Mouse (Mus musculus) megakaryocyte progenitor cell, adult 5-6 weeks (primary cell): ENCODE data around the gene Sys1. TPM values are rescaled to one million over a fixed set of nuclear protein-coding genes. Genes with fewer than 3 reads are reported as not detected.
A peak's percentile ranks its signal among the peaks of the same experiment; 100 is the strongest.

ENCODE experiments used
- ATAC-seq: replicated peaks from 2 replicates; pipeline ENCODE4 v1.8.0; 2016; ENCODE audit warnings: mild to moderate bottlenecking, moderate TSS enrichment, inconsistent platforms; ENCODE audit not compliant: poor library complexity
- total RNA-seq, 2 experiments: library from RNA; stranded (forward) in 1 of 2; stranded (reverse) in 1 of 2; fragments of 157-497, 149-512 nt in 1 of 2; fragments of 200-1000 nt in 1 of 2; gene quantifications; 2 replicates each; pipeline versions ENCODE4 v1.2.3 to v1.2.4; 2015 to 2017

The Sys1 gene
- total RNA-seq, 2 experiments from 2014 or later: 20.0 to 39.1 TPM

DNA sequence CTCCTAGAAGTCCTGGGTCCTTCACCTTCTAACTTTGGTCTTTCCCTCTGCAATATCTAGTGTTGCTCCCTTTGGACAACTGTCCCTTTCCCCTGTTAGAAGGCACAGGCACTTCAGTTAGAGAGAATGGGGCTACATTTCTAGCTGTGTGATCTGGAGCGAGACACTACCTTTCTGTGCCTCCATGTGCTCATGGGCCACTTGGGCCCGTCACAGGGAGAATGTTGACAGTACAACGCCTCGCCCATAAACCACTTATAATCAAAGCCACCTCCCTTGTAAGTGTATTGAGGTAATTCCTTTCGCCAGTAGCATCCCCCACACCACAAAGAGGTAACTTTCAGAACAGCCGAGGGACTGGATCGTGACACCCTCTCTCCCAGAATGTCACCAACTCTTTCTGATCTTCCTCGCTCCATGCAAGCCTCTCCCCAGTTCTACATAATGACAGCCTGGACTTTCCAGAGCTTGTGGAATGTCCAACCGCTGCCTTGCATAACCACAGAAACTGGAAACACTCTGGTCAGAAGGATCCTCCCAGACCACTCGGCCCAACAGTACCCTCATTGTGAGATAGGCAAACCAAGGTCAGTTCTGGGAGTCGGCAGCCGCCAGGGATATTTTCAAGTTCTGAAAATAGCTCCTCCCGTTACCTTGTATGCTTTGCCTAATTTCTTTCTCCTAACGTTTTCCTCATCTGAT is 7.3 kb upstream of the Sys1 start:
- no peak for ATAC-seq

DNA sequence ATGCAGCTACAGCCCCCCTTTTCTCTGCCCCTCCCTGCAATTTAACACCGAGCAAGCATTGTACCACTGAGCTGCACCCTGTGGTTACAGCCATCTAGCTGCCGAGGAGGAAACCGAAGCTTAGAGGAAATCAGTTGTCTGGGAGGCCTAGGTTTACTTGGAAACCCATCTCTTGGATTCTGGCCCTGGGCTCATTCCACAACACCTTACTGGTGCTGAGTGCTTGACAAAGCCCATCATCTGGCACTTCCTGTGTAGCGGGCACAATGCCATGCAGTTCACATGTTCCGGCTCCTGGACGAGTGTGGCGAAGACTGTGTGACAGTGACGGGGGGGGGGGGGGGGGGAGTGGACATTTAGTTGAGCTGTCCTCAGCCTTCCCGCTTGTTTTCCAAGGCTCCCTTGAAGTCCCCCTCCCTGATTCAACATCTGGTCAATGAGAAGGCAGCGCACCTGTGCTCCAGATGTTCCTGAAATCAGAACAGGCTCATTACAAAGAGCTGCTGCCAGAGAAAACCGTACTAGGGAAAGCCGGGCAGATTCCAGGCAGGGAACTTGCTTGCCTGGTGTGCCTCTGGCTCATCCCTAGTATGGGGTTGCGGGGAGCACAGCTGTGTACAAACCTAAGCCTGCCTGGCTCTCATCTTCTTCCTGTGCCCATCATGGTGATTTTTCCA is 4.6 kb upstream of the Sys1 start:
- ATAC-seq: no peak

DNA sequence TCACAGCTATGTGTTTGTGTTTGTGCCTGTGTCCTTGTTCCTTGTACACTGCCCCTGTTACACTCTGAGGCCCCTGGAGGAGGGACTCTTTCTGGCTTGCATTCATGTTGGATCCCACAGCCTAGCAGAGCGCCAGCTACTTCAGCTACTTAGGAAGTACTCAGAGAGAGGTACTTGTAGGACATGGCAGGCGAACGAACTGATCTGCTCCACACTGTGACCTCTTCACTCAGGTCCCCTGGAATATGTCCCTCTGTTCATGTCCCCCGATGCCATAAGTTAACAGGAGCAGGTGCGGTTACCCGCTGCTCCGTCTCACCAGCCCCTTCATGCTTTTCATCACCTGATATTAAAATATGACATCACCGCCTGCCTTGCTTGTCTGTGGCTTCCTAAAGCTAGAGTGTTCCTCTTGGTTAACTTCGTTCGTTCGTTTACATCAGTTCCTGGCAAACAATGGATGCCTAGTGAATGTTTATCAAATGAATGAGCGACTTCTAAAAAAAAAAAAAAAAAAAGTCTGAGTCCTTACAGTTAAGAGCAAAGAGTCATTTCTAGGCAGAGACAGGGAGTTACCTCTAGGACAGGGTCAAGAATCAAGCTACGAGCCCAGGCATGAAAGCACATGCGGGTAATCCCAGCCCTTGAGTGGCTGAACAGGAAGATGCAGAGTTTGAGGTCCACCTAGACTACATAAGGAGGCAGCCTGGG is 3.6 kb upstream of the Sys1 start:
- no peak for ATAC-seq

DNA sequence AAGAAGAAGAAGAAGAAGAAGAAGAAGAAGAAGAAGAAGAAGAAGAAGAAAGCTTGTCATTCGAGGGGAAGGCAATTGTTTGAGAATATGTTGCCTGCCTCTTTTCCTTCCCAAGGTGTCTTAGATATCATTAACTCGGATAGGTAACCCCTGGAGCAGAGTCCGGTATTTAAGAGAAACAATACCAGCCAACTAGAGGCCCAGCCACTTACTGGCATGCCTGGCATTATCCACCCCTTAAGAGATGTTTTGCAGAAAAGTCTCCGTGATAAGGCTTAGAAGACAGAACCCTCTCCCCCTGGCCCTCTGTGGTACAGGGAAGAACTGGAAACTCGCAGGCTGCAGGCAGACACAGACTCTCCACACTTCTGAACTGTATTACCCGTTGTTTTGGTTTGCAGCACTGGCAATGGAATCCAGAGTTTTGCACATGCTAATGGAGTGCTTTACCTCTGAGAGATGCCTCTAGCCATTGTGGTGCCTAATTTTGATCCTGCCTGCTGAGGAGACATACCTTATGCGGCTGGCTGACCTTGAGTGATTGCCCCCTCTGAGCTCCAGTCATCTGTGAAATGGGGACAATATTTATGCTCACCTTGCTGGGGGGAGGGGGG is 2.8 kb upstream of the Sys1 start:
- ATAC-seq: no peak

DNA sequence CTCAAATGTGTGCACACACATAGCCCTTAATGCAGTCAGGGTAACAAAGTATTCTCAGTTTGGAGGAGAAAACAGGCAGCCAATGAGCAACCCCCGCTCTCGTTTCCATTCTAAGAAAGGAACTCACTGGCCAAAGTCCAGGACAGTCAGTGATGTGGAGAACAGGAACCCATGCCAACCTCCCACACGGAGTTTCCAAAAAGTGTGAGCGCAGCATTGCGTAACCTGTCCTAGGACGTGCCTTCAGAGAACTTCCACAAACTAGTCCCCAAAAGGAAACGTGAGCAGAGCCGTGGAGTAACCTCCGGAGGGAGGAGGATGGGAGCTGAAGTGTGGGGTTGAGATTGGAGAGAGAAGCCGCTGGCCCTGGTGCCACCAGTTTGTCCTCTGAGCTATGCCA is 1.9 kb upstream of the Sys1 start:
- peak; percentile 78 for ATAC-seq

DNA sequence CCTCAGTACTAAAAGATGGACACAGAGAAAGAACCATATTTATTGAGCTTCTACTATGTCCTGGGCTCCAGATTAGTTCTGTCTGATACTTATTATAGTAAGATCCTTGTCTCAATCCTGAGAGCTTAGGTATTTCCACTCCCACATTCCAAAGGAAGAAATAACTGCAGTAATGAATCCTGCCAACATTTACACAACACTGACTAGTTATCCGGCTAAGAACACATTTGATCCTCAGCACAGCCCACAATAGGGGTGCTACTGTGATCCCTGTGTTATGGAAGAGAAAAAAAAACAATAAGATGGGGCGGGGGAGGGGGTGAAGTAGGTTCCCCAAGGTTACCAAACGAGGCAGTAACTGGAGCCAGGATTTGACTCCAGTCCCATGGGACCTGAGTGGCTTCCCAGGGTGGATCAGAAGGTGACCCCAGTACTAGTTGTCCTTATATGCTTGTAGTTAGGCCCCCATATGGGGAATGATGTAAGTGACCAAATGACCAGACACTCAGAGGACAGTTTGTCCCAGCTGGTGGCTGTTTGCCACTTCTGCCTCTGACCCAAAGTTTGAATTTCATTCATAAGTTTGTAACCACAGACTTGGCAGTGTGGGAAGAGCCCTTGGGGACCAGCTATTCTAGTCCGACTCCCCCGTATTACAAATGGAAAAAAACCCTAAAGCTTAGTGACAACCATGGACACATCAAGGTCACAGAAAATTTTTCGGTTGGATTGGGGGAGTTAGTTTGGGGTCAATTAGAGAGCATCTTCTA is 1.2 kb upstream of the Sys1 start:
- no peak for ATAC-seq

DNA sequence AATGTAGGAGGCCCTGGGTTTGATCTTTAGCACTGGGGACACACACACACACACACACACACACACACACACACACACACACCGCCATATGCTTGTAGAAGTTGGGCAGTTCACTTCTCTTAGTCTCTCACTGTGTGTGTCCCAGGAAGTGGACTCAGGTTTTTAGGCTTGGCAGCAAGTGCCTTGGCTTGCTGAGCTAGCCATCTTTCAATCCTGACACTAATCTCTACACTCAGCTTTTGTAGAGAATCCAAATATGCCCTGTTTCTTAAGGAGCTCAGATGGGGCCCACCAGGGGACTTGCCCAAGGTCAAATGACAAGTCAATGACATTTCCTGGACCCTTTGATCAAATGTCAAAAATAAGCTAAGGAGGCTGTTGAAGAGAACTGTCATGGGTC is 351 bp upstream of the Sys1 start:
- ATAC-seq: no peak

DNA sequence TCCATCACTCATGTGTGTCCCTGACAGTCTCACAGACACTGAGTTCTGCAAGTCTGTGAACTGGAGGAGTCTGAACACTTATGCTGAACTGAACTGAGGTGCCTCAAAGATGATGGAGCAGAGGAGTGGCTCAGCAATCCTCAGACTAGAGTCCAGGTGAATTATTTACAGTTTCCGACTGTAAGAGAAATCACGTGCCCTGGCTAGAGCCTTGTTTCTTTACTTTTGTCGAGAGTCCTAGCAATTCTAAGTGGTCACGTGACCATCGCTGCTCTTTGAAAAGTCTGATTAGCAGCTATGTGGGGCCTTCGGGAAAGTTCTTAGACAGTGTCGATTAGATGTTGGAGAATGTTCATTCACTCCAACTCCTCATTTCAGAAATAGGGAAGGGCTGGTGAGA is 1.2 kb downstream of the Sys1 start:
- ATAC-seq: no peak

DNA sequence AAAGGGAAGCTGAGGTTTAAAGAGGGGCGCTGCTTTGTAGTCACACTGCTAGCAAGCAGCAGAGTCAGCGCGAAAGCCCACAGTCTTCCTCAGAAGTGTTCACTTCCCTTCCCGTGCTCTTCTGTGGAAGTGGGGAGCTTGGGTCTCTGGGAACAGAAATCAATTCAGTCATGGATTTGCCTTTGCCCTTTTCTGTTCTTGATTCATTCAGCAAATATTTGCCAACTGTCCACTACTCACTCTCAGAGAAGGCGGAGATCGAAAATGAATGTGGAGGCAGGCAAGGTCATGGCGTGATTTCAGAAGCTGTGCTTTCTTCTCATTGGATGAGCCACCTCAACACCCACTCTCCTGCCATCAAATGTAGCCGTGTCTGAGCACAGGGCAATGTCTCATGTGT is 1.8 kb downstream of the Sys1 start:
- no peak for ATAC-seq

DNA sequence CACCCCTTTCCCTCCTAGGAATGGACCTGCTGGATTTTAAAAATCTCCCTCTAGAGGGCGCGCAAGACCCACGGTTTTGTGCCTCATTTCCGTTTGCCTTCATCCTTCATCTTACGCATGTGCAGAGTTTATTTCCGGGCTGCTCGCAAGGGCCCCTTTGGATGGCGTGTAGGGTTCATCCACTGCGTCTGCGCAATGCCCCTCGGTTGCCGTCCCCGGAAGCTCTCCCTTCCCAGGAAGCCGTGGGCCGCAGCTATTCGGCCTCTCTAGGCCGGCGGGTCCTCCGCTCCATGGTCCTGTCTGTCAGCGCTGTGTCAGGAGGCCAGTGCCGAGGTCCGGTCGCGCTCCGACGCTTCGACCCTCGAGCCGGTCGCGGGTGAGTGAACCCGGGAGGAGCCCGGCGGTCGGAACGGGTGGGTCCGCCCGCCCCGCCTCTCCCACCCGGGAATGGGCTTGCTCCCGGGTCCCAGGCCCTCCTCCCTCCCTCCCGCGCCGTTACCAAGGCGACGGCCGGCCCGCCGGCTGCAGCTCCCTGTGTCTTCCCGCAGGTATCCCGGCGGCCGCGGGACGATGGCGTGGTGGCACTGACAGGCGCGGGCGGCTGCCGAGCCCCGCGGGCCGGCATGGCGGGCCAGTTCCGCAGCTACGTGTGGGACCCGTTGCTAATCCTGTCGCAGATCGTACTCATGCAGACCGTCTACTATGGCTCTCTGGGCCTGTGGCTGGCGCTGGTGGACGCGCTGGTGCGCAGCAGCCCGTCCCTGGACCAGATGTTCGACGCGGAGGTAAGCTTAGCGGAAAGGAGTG is 4.2 kb downstream of the Sys1 start, which contains the start of gene Gm20458:
Gm20458 (plus strand) TSS at position 223 of the 807 bp plus-strand sequence.
- ATAC-seq: peak; percentile 92

DNA sequence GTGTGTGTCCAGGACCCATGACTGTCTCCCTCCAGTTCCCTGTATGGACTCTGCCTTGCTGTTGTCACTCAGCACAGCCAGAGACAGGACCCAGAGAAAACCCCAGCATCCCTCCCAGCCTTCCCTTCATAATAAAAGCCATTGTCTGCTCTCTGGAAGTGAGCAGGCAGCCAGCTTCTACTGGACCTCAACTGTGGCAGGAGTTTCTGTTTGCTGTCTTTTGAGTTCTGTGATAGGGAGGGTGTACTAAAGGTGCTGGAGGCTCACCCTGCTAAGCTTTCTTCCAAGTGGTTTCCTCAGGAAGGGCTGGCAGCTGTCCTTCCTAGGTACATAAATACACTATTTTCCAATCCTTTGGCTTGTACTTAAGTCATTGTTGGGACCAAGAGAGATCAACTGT is 8.4 kb downstream of the Sys1 start:
- no peak for ATAC-seq

DNA sequence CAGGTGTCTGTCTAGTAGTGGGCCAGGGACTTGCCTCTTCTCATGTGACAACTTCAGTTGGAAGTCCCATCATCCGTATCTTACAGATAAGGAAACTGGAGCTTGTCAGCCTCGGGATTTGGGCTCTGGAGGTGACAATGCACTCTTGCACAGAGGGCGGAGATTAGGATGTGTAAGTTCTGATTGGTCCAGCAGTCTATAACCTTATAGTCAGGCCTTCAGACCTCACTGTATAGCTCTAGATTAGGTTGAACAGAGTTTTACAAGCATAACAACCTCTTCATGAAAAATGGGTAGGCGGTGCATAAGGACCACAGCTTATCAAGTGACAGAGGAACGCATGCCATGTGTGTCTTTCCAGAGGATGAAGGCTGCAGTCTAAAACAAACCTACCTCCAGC is 10.0 kb downstream of the Sys1 start:
- peak; percentile 62 for ATAC-seq

DNA sequence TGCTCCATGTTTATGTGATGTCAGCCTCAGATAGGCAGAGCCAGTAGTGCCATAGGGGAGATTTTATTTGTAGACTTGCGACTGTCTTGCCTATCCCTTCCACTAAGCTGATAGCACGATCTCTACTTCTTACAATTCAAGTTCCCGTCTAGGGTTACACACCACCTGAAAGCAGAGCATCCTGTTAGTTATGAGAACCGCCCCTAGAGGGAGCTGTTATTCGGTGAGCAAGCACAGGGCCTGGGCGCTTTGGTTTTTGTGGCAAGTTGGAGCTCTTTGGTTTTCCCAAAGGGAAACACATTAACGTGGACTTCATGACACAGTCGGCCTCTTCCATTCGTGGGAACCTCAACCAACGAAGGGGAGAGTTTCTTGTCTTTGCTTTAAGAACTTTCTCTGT is 13.5 kb downstream of the Sys1 start:
- peak; percentile 80 for ATAC-seq

DNA sequence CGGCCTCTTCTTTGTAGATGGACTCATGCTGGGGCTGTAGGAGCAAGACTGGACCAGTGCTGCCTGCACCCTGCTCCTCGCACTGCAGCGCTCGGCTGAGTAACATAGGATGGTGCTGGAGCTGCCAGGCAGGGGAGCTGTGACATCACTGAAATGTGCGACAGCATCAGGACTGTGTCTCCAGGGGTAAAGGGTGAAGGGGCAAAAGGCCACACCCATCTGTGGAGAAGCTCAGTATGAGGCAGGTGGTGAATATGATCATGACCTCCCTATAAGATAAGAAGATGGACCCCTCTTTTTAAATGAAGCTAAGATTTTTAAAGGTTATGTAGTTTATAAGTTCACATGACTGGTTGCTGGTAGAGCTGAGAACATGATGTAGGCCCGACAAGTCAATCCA is 16.9 kb downstream of the Sys1 start, which contains the start of gene Trp53tg5:
Trp53tg5 (minus strand) TSS at position 101 of the 400 bp plus-strand sequence.
- no peak for ATAC-seq

DNA sequence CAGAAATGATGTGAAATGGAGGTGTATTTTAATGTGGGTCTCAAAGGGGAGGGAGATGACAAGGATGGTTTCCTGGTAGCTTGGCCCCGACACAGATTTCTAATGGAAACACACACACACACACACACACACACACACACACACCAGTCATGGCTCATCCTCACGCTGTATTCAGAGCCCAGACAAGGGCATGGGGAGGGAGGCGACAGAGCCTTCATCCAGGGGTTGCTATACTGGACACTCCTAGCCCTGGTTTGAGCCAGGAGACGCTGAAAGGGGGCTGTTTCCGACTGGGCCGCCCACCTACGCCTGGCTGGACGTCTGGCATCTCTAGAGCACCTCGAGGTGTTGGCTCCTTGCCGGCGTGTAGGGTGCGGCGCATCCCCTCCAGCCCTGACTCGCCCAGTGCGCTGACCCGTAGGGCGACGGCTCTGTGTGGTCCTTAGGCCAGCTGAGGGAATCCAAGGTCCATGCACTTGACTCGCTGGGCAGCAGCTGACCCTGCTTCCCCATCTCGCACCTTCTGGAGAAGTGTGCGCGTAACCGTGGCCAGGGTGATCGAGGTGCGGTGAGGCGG is 29.0 kb downstream of the Sys1 start, which contains the start of gene Dbndd2:
Dbndd2 (plus strand) TSS at position 426 of the 577 bp plus-strand sequence.
- 0 out of 2 replicates have a peak, but pooled peaks have one; percentile 26 for ATAC-seq

DNA sequence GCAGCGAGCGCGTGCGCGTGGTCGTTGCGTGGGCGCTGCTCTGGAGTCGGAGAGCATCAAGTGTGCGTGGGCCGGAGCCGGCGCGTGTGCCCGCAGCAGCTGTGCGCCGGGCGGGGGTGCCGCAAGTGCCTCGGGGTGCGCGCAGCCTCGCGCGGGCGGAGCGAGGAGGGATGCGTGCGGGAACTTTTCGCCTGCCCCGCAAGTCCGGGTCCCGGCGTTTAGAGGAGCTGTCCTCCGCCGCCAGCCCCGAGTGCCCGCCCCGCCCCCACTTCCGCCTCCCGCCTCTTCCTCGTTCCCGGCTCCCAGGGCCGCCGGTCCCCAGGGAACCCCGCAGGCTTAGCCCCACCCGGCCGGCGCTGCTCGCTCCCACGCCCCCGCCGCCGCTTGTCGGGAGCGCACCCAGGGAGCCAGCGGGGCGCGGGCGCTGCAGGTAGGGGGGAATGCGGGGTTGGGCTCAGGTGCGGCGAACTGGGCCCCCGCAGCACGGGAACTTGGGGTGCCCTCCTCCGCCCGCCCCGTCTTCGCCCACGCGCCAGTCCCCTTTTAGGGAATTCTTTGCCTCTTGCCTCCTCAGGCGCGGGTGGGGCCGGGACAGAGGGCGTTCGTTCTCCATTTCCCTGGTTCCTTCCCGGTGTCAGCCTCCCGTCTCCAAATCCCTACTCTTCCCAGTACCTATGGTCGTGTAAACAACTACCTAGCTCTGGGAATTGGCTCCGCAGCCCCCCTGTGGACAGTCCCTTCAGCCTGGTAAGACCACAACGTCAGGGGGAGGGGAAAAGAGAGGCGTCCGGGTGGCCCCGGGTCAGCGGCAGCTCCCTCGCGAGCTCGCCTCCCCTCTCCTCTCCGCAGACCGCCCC is 29.7 kb downstream of the Sys1 start:
- ATAC-seq: 0 out of 2 replicates have a peak, but pooled peaks have one; percentile 26

DNA sequence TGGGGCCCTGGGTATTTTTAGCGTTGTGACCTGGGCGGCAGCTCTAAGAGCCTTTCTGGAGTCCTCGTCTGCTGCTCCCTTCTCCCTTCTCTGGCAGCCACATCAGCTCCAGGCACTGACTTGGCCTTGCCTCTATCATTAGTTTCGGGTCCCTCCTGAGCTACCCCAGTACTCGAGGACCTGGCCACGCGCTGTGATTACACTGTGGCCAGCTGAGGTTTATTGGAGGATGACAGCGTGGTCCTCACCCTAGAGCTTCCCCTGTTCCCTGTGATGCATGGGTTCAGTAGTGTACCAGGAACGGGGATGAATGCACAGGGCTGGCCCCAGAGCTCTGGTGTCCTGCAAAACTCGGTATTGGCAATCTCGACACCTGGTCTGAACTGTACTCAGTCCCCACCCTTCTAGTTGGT is 30.4 kb downstream of the Sys1 start:
- no peak for ATAC-seq

DNA sequence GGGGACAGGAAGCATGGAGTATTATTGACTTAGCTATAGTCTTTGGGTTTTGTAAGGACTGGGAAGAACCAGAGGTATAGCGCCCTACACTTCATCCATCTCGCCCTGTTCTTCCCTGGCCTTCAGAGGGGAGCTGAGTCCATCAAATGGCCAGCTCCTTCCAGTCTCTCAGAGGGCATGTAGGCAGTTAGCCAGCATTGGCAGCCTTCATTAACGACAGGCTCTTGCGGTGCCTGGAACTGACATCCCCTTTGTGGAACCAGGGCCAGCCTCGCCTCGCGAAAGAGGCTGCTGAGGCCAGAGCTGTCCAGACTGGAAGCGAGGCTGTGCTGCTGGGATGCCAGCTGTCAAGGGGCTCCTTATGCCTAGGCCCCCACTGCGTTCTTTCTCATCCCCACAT is 31.0 kb downstream of the Sys1 start:
- ATAC-seq: no peak
